Mouse (Mus musculus): Measurements from ENCODE around the gene Cntrob. TPM values are rescaled to one million over a fixed set of nuclear protein-coding genes. Genes with fewer than 3 reads are reported as not detected.

Gene Cntrob
- total RNA-seq, 2 experiments from 2014 or later = 13.9 to 17.8 TPM

DNA sequence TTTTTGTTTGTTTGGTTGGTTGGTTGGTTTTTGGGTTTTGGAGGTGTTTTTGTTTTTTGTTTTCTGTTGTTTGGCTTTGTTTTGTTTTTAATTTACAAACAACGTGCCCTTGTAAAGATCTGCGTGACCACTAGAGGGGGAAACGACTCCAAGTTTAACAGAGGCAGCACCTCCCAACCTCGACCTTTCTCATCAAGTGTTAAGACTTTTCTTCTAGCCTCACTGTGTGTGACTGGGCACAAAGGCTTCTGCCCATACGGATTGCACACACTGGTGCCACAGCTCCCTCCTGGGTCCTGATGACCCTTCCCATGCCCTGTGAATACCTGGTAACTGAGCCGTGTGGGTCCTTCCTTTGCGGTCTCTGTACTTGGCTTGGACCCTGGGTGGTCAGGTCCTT is 56.2 kb downstream of the Cntrob start:
- peak; percentile 68 for TF ChIP-seq CTCF (conservative IDR thresholded peaks at IDR 0.05)
- Histone ChIP-seq H3K27ac (no peak overlapping the region), H3K4me3 (no peak overlapping the region)
- no peak for DNase-seq (ENCODE audit: low spot score in 2 of 2)

DNA sequence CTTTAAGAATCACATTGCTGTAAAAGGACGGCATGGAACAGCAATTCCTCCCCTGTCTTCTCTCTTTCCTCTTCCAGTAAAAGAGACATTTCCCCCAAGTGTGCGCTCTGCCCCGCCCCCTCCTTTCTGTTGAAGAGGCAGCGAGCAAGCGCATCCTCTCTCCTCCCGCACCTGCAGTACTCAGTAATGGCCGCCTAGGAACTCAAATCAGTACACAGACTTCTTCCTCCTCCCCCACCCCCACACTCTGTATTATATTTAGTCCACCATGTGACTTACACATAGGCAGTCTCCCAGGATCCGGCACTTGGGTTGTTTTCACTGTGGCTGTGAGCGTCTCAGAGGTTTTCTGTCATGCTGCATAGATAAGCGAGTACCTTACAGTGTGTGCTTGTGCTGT is 57.3 kb downstream of the Cntrob start:
- peak overlapping the region; percentile 84 for H3K27ac ChIP-seq
- peak; percentile 68 to 79 for DNase-seq (ENCODE audit: low spot score in 2 of 2)
- peak; percentile 42 for TF ChIP-seq CTCF (conservative IDR thresholded peaks at IDR 0.05)
- peak overlapping the region; percentile 11; the same call in 1 of the 2 replicates for H3K4me3 ChIP-seq

DNA sequence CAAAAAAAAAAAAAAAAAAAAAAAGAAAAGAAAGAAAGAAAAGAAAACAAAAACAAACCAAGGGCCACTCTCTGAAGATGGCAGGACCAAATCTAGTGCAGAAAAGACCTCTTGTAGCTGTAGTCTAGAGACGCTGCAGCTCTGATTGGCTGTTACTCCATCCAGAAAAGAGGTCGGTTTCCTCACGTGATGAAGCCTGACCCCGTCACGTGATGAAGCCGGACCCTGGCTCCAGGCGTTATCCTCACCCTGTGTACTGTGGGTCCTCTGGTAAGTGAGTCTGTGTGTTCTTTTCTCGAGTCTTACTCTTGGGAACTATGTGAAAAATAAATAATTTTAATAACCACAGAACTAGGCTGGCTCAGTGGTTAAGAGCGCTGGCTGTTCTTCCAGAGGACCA is 58.2 kb downstream of the Cntrob start:
- Histone ChIP-seq H3K27ac (peak overlapping the region; percentile 84; the same call in 1 of the 2 replicates), H3K4me3 (no peak overlapping the region)
- DNase-seq (ENCODE audit: low spot score in 2 of 2) = no peak
- no peak for TF ChIP-seq CTCF (conservative IDR thresholded peaks at IDR 0.05)

DNA sequence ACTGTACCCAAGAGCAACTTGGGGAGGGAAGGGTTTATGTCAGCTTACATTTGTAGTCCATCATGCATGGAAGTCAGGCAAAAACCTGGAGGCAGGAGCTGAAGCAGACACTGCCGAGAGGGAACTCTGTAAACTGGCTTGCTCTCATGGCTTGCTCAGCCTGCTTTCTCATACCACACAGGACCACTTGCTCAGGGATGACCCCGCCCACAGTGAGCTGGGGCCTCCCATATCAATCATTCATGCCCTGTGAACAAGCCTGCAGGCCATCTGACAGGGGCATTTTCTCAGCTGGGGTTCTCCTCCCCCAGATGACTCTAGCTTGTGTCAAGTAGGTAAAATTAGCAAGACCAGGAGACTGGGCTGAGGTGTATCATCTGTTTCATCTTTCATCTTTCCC is 59.3 kb downstream of the Cntrob start:
- Histone ChIP-seq H3K27ac (no peak overlapping the region), H3K4me3 (no peak overlapping the region)
- no peak for DNase-seq (ENCODE audit: low spot score in 2 of 2)

DNA sequence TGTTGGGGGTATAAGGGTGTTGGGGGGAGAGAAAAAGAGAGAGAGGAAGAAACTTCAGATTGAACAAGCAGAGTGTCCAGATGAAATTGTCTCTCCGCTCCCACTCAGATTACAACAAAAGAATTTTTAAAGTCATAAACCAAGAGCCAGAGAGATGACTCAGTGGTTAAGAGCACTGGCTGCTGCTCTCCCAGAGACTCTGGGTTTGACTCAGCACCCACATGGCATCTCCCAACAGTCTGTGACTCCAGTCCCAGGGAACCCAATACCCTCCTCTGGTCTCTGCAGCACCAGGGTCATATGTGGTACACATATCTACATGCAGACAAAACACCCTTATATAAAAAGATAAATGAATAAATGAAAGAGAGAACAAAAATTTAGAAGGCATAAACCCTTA is 63.5 kb downstream of the Cntrob start:
- no peak for DNase-seq (ENCODE audit: low spot score in 2 of 2)
- H3K4me3 ChIP-seq = no peak overlapping the region
- no peak for TF ChIP-seq CTCF (conservative IDR thresholded peaks at IDR 0.05)
- H3K27ac ChIP-seq = no peak overlapping the region

More for the DNA sequence above, 59.3 kb downstream of the Cntrob start:
- no peak for TF ChIP-seq CTCF (conservative IDR thresholded peaks at IDR 0.05)

DNA sequence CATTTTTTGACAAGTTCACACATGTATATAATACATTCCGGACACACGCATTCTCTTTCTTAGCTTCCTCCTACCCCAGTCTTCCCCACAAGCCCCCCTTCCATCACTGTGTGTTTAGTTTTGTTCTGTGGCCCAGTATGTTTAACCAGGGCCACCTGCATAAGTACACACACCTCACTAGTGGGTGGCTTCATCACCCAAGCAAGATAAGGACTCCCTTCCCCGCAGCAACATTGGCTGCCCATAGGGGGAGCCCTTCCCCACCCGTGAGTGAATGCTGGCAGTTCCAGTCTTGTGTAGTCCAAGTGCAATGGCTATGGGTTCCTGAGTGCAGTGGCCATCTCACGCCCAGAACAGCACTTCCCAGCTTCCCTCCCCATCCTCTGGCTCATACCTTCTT is 65.3 kb downstream of the Cntrob start:
- peak; percentile 72 for TF ChIP-seq CTCF (conservative IDR thresholded peaks at IDR 0.05)
- DNase-seq (ENCODE audit: low spot score in 2 of 2) = peak in 1 of 2 experiments; percentile 52
- H3K4me3 ChIP-seq = no peak overlapping the region
- H3K27ac ChIP-seq = no peak overlapping the region

DNA sequence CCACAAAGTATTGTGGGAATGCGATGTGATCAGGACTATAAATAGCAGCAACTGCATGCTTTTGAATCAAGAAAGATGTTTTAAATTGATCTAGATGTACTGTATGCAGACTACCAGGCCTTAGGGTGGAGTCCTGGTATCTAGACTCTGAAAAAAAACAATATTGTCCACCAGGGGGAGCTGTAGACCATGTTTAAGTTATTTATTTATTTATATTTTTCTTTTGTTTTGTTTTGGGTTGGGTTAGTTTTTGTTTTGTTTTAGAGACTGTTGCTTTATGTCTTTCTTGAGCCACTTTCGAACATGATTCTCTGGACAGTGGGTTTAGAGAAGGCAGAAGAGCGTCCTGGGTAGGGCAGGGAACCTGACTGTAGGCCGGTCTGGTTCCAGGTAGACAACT is 65.8 kb downstream of the Cntrob start:
- H3K4me3 ChIP-seq = no peak overlapping the region
- peak in 1 of 2 experiments; percentile 59 for DNase-seq (ENCODE audit: low spot score in 2 of 2)
- H3K27ac ChIP-seq = no peak overlapping the region
- TF ChIP-seq CTCF (conservative IDR thresholded peaks at IDR 0.05) = peak; percentile 82

DNA sequence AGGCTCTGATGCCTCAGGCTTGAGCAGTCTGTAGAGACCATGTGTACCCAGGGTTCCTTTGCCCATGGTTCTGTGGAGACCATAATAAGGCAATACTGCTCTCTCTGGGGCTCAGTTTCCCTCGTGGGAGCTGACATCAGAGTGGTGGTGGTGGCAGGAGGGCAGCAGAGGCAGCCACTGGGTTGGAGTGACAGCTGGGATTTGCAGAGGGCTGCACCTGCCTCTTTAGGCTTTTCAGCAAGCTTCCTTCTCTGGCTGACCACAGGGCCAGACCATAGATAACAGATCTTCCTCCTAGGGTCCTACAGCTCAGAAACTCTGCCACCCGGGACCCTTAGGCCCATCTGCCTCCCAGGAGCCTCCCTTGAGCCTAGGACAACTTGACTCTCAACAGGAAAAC is 66.5 kb downstream of the Cntrob start:
- no peak for TF ChIP-seq CTCF (conservative IDR thresholded peaks at IDR 0.05)
- no peak for DNase-seq (ENCODE audit: low spot score in 2 of 2)
- H3K27ac ChIP-seq = peak overlapping the region; percentile 14; the same call in 1 of the 2 replicates
- H3K4me3 ChIP-seq = no peak overlapping the region

DNA sequence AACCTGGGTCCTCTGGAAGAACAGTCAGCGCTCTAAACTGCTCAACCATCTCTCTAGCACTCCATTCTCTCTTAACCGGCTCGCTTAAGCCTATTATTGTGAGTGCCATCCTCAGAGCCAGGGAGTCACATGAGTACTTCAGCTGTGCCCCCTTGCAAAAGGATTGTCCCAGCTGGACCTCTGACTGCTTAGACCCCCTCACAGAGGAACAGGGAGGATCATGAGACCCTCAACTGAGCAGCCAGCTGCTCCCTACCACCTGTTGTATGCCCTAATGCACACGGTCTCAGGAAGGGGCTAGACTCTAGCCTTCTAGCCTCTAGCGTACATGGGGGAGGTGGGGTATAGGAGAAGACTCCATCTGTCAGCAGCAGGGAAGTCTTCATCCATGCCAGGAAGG is 68.8 kb downstream of the Cntrob start:
- no peak for TF ChIP-seq CTCF (conservative IDR thresholded peaks at IDR 0.05)
- Histone ChIP-seq H3K27ac (no peak overlapping the region), H3K4me3 (no peak overlapping the region)
- DNase-seq (ENCODE audit: low spot score in 2 of 2) = no peak

DNA sequence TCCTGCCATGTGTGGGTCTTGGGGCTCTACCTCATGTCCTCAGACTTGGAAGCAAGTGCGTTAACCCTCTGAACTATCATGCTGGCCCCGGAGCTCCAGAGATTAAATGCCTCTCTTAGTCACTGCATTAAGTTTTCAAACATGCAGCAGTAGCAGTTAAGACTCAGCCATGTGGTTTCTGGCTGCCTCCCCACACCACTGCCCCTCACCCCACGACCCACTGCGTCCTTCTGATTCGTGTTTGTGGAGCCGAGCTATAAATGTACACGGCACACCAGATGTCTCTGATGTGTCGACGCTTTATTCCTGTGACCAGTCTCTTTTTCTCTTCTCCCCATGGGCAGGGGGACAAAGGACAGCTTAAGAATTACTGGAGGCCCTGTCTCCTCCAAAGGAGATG is 70.4 kb downstream of the Cntrob start:
- H3K4me3 ChIP-seq = no peak overlapping the region
- no peak overlapping the region for H3K27ac ChIP-seq
- TF ChIP-seq CTCF (conservative IDR thresholded peaks at IDR 0.05) = no peak
- DNase-seq (ENCODE audit: low spot score in 2 of 2) = no peak

DNA sequence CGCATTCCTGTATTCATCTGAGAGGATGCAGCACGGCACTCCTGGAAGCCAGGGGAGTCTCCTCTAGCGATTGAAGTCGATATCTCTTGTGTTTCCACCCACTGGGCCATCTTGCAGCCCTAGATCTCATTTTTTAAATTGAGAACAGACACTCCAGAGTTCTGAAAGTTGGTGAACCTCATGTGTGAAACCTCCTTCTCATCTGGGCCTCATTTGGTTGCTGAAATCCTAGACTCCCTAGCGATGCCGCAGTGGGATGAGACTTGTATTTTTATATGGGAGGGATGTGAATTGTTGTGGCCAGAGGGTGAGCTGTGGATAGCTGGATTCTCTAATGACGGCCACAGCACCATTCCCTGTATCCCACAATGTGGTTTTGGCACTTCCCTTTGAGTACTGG is 71.6 kb downstream of the Cntrob start:
- H3K4me3 ChIP-seq = no peak overlapping the region
- DNase-seq (ENCODE audit: low spot score in 2 of 2) = no peak
- TF ChIP-seq CTCF (conservative IDR thresholded peaks at IDR 0.05) = no peak
- H3K27ac ChIP-seq = no peak overlapping the region

DNA sequence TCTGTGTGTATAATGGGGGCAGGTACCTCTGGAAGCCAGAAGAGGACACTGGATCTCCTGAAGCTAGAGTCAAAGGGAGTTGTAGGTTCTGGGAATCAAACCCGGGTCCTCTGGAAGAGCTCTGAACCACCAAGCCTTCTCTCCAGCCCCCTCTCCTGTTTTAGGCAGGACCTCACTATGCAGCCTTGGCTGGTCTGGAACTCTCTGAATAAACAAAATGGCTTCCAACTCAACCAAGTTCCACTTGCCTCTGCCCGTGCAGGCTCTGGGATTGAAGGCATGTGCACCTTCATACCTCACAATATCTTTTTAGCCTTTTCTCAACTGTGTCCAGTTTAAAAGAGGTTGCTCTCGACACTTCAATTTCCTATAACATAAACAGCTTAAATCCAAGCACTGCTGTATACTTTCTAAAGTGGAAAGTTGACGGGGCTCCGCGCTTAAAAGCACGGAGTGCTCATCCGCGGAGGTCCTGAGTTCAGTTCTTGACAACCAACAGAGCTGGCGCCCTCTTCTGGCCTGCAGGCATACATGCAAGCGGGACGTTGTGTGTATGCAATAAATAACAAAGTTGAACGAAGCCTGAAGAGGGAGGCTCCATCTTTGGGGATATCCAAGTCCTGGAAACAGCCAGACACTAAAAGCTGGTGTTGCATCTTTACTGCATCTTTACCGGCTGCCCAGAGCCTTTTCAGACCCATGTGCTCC is 72.3 kb downstream of the Cntrob start:
- TF ChIP-seq CTCF (conservative IDR thresholded peaks at IDR 0.05) = peak; percentile 70
- no peak for DNase-seq (ENCODE audit: low spot score in 2 of 2)
- H3K4me3 ChIP-seq = no peak overlapping the region
- no peak overlapping the region for H3K27ac ChIP-seq

DNA sequence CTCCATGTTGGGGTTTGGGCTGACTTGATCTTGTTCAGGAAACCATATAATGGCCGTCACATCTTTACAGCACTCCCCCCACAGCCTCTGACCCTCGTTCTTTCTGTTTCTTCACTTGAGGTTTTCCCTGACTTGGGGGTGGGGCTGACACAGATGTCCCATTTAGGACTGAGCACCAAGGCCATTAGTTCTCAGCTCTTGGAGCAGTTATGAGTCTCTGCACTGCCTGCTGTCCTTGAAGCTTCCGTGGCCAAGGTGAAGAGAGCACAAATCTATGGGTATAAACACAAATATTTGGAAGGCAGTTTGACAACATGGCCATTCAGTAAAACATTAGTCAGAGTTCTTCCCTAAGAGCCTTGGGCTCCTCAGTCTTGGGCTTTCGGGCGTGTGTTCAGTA is 73.5 kb downstream of the Cntrob start:
- Histone ChIP-seq H3K4me3 (no peak overlapping the region), H3K27ac (no peak overlapping the region)
- no peak for DNase-seq (ENCODE audit: low spot score in 2 of 2)
- no peak for TF ChIP-seq CTCF (conservative IDR thresholded peaks at IDR 0.05)

Other genes with a start within 250 kb of the Cntrob start
- 1,000 to 10,000 TPM in 1 of 2 experiments, 100 to 1,000 TPM in 1; 988 to 1,016 TPM for gene Vamp2, start 235.3 kb downstream of the Cntrob start, total RNA-seq (2021)
- 10 to 100 TPM; 83.4 to 95.2 TPM for gene Per1, start 228.6 kb downstream of the Cntrob start, total RNA-seq (2021)
- 1 to 10 TPM in 1 of 2 experiments, under 1 TPM in 1; 0.79 to 1.0 TPM for gene Hes7, start 203.4 kb downstream of the Cntrob start, total RNA-seq (2021)
- 1 to 10 TPM; 1.4 to 1.5 TPM for gene 9130213A22Rik, start 201.2 kb downstream of the Cntrob start, total RNA-seq (2021)
- 10 to 100 TPM in 1 of 2 experiments, 1 to 10 TPM in 1; 7.8 to 11.1 TPM for gene Aloxe3, start 197.9 kb downstream of the Cntrob start, total RNA-seq (2021)
- 10 to 100 TPM in 1 of 2 experiments, 1 to 10 TPM in 1; 8.7 to 12.2 TPM for gene Alox12b, start 166.8 kb downstream of the Cntrob start, total RNA-seq (2021)
- gene Alox8, start 125.9 kb downstream of the Cntrob start, total RNA-seq (2021) = 1 to 10 TPM; 7.5 to 8.2 TPM
- 1 to 10 TPM; 2.1 to 2.3 TPM for gene Gucy2e, start 86.7 kb downstream of the Cntrob start, total RNA-seq (2021)
- 10 to 100 TPM; 63.0 to 63.5 TPM for gene Trappc1, start 205 bp upstream of the Cntrob start, total RNA-seq (2021)
- 10 to 100 TPM; 20.6 to 26.1 TPM for gene Kcnab3, start 2.5 kb upstream of the Cntrob start, total RNA-seq (2021)
- gene Rnf227, start 16.7 kb upstream of the Cntrob start, total RNA-seq (2021) = 100 to 1,000 TPM; 110 to 117 TPM
- 100 to 1,000 TPM; 541 to 561 TPM for gene Chd3, start 45.6 kb upstream of the Cntrob start, total RNA-seq (2021)
- 100 to 1,000 TPM; 109 to 127 TPM for gene Naa38, start 71.7 kb upstream of the Cntrob start, total RNA-seq (2021)
- 10 to 100 TPM; 43.6 to 45.0 TPM for gene Cyb5d1, start 71.9 kb upstream of the Cntrob start, total RNA-seq (2021)
- 1 to 10 TPM; 2.6 to 5.0 TPM for gene Tmem88, start 74.5 kb upstream of the Cntrob start, total RNA-seq (2021)
- 10 to 100 TPM; 34.3 to 40.9 TPM for gene Kdm6b, start 89.9 kb upstream of the Cntrob start, total RNA-seq (2021)
- gene Dnah2, start 225.3 kb upstream of the Cntrob start, total RNA-seq (2021) = 1 to 10 TPM; 4.6 to 5.2 TPM
- gene Efnb3, start 236.4 kb upstream of the Cntrob start, total RNA-seq (2021) = 100 to 1,000 TPM; 113 to 116 TPM

Data from layer of hippocampus, adult 2 months (tissue).